Mouse (Mus musculus) CD8-positive naive resting alpha-beta T cell, adult 2 months (primary cell): ENCODE measurements around the gene Tnrc6b.

Experiments
- DNase-seq, 2 experiments: peaks; one replicate each; pipeline ENCODE4 v3.0.0; 2022; ENCODE audit warnings: low read depth in 2 of 2, low spot score in 2 of 2

The Tnrc6b gene

DNA sequence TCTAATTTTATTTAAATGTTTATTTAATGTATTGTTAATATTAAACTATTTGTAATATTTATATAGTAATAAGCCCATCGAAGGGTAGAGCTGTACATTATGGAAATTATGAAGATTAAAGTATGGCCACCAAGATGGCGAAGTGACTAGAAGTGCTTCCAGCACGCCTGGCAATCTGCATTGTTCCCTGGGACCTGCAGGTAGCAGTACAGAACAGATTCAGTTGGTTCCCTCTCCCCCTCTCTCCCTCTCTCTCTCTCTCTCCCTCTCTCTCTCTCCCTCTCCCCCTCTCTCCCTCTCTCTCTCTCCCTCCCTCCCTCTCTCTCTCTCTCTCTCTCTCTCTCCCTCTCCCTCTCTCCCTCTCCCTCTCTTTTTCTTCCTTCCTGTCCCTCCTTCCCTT, 199.1 kb downstream of the Tnrc6b start:
- DNase-seq: no peak

DNA sequence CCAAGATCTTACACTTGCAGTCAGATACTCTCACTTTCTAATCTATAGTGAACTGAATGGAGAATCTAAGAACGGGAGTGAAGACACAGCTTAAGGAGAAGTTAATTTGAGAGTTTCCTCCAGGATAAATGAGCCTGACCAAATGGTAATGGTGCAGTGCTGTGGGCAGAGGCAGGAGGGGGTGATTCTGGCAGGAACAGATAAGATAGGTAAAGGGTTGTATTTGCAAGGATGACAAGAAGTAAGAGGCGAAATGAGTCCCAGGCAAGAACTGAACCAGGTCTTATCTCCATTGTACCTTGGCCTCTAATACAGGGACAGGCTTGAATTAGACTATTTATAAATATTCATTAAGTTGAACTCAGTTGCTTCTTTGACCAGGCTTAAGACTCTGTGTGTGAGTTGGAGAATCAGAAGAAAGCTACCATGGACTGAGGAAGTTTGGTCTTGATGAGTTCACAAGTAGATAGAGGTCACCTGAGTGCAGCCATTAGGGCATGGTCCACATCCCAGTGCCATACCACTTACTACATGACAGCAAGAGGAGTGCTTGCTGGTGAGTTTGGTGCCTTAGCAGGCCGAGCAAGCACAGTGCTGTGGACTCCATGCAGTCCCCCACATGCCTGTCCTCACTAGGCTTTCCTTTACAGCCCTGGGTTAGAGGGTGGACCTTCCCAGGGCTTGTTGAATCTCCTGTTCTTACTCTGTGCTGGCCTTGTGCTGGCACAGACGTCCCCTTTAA, 199.8 kb downstream of the Tnrc6b start:
- no peak for DNase-seq

- DNase-seq: no peak
Measured at GRCm38 (mm10) chr15:80912175-80912574, 201.1 kb downstream of the Tnrc6b start.

- no peak for DNase-seq
Measured at GRCm38 (mm10) chr15:80913803-80914202, 202.7 kb downstream of the Tnrc6b start.

GRCm38 (mm10) chr15:80915850-80916249, 204.7 kb downstream of the Tnrc6b start:
- no peak for DNase-seq

GRCm38 (mm10) chr15:80916621-80917020, 205.5 kb downstream of the Tnrc6b start:
- no peak for DNase-seq

DNA sequence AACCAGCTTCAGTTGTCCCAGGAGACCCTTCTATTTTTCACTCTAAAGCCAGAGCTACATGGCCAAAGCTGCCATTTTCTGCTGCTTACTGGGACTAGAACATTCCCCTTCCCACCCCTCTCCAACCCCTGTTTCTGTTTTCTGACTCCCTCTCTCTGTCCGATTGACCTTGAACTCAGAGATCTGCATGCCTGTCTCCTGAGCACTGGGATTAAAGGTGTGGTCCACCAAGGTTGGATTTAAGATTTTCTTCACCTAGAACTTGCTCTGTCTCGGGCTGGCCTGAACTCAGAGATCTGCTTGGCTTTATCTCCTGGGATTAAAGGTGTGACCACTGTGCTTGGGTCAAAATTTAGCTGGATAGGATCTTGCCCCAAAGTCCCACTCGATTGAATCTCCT, 209.2 kb downstream of the Tnrc6b start:
- DNase-seq: no peak

DNA sequence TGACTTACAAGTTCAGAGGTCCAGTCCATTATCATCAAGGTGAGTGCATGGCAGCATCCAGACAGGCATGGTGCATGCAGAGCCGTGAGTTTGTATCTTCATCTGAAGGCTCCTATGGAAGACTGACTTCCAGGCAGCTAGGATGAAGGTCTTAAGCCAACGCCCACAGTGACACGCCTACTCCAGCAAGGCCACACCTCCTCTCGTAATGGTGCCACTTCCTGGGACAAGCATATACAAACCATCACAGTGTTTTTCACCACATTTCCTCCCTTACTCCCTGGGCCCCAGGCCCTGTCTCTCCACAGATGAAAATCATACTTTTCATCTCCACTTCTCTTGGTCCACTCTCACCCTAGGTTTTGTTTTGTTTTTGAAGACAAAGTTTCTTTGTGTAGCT, 210.7 kb downstream of the Tnrc6b start:
- DNase-seq: no peak

DNA sequence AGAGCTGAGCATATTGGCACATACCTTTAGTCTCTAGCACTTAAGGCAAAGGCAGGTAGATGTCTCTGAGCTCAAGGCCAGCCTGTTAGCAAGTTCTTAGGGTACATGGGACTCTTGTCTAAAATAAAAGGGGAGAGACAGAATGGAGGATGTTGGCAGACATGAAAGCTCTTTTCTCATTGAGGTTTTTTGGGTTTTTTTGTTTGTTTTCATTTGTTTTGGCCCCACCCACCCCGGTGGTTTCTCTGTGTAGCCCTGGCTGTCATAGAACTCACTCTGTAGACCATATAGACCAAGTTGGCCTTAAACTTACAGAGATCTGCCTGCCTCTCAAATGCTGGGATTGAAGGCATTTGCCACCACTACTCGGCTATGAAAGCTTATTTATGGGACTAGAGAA, 213.1 kb downstream of the Tnrc6b start:
- DNase-seq: no peak

GRCm38 (mm10) chr15:80928811-80929355, 217.8 kb downstream of the Tnrc6b start:
- no peak for DNase-seq

DNA sequence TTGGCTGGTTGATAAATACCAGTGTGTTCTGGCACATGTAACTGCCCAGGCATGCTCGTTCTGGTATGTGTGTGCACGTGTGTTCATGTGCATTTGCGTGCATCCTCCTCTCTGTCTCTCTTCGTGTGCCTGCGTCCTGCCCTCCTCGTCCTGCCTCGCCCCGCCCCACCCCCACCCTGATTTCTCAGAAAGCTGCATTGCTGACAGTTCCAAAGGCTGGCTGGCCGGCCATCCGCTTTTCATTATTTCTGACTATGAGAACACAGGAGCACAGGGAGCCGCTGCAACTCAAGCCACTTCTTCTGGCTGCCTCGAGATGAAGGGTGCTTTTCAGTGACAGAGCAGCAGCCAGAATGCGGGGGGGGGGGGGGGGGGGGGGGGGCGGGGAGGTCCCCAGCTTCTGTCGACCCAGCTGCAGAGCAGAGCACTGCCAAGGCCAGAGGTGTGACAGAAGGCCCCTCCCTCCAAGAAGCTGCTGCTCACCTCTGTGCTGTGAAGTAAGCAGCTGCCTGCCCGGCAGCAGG, 219.0 kb downstream of the Tnrc6b start:
- peak in 1 of 2 experiments; percentile 27 for DNase-seq

GRCm38 (mm10) chr15:80930676-80931320, 219.7 kb downstream of the Tnrc6b start:
- peak; percentile 48 to 61 for DNase-seq

DNA sequence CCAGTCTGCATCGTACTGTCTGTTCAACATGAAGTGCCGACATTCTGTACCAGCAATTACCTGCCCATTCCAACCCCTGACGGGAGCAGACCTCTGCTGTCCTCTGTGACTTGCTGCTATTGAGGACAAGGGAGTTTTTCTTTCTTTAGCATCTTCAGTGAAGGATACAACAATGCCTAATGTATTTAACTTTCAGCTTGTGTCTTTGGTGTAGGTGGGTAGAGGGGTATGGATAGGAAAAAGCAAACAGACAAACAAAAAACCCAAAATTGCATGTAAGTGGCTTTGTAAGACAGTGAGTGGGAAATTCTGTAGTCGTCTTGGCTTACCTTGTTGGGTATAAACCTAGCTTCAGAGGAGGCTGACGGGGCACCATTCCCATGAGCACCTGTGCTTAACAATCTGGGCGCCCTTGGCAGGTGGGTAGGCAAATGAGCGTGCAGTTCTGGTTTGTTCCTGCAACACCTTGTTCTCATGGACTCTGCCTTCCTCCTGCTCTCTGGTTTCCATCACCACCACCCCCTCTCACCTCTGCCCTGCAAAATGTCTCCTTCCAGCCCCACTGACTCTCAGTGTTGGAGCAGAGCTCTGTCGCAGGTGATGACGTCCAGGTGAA, 220.3 kb downstream of the Tnrc6b start:
- no peak for DNase-seq

DNA sequence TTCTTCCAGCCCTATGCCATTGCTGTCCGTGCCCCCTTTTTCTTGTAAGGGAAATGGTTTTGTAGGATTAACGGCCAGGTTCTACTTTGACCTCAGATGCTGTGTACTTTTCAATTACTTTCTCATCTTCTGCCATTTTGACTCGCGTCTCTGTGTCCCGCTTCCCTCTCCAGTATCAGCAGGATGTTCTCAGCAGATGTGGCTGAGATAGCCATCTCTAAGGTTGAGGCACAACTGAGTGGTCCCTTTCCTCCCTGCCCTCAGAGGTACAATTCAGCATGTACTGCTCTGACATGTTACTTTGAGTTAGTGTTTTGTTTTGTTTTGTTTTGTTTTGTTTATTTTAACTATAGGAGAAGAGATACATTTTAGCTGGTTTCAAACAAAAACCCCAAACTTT, 223.7 kb downstream of the Tnrc6b start:
- DNase-seq: no peak

GRCm38 (mm10) chr15:80936686-80937085, 225.6 kb downstream of the Tnrc6b start:
- DNase-seq: no peak

GRCm38 (mm10) chr15:80938615-80939014, 227.5 kb downstream of the Tnrc6b start:
- DNase-seq: no peak

DNA sequence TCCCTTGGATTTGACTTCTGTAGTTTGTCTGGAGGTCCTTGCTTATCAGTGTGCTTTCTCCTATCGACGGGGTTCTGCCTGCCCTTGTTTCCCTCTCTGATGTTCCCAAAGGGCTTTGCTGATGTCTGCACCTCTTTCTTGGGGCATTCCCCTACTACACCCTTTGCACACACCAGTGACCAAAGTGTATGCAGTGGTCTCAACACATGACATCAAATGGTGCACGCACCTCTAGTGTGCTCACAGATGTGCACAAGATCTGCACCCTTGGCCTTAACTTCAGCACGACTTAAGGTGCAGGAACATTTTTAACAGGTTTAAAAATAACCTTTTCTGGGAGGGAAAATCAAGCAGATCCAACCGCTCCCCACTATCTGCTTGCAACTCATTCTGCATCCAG, 228.3 kb downstream of the Tnrc6b start:
- no peak for DNase-seq

DNA sequence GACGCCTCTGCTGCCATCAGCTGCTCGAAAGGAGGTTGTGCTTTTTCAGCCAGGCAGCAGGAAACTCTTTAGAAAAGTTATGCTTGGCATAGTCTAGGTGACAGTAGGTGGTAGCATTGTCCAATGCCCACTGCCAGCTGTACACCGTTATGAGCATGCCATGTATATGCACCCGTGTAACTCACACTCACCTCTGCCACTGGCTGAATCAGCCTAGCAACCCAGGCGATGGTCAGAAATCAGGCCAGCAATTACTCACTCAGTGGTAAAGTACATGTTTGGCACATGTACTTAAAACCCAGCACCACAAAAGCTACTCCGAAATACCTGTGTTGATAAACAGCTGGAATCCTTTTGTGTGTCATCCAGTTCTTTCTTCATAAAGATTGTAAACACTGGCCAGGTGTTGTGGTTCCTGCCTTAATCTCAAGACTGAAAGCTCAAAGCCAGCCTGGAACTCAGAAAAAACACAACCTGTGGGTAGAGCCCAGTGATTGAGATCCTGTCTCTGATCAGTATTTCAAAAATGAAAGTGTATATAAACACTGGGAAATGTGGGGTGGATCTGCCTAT, 230.4 kb downstream of the Tnrc6b start:
- no peak for DNase-seq

GRCm38 (mm10) chr15:80945851-80946250, 234.7 kb downstream of the Tnrc6b start:
- peak; percentile 41 to 62 for DNase-seq

GRCm38 (mm10) chr15:80948145-80949135, 237.3 kb downstream of the Tnrc6b start, which contains the start of gene Adsl:
Gene Adsl (plus strand): TSS chr15:80948490.
- DNase-seq: peak; percentile 81 to 89
